Mouse (Mus musculus): ENCODE data around the gene Sart1. TPM values are rescaled to one million over a fixed set of nuclear protein-coding genes. Genes with fewer than 3 reads are reported as not detected.
A peak's percentile ranks its signal among the peaks of the same experiment; 100 is the strongest.

Sart1 gene
- 100 to 1,000 TPM in 1 of 2 experiments, 10 to 100 TPM in 1; 84.2 to 101 TPM for total RNA-seq (2021)

GRCm38 (mm10) chr19:5388588-5389242 is at the start of gene Sart1:
Gene Sart1, minus strand, starts transcription at chr19:5388703.
- peak; percentile 97 for DNase-seq
- intact Hi-C loops (cut with DNase I) = no loop called here

GRCm38 (mm10) chr19:5433951-5434350 is 45.4 kb upstream of the Sart1 start:
- intact Hi-C loops (cut with DNase I) = no loop called here

GRCm38 (mm10) chr19:5432992-5433852 is 44.7 kb upstream of the Sart1 start:
- intact Hi-C loops (cut with DNase I) = no loop called here
- DNase-seq = peak; percentile 54

More at GRCm38 (mm10) chr19:5433951-5434350, 45.4 kb upstream of the Sart1 start:
- no peak for DNase-seq

GRCm38 (mm10) chr19:5431911-5432464 is 43.5 kb upstream of the Sart1 start:
- no peak for DNase-seq
- intact Hi-C loops (cut with DNase I) = no loop called here

GRCm38 (mm10) chr19:5430408-5430807 is 41.9 kb upstream of the Sart1 start:
- intact Hi-C loops (cut with DNase I) = no loop called here
- DNase-seq = peak; percentile 53

- peak; percentile 72 for DNase-seq
- intact Hi-C loops (cut with DNase I) = no loop called here
Observed at GRCm38 (mm10) chr19:5429806-5430205, 41.3 kb upstream of the Sart1 start.

- intact Hi-C loops (cut with DNase I) = no loop called here
Observed at GRCm38 (mm10) chr19:5429219-5429618, 40.7 kb upstream of the Sart1 start.

GRCm38 (mm10) chr19:5428083-5428482 is 39.6 kb upstream of the Sart1 start:
- DNase-seq = peak; percentile 13
- intact Hi-C loops (cut with DNase I) = no loop called here

More at GRCm38 (mm10) chr19:5429219-5429618, 40.7 kb upstream of the Sart1 start:
- no peak for DNase-seq

GRCm38 (mm10) chr19:5426640-5427290 is 38.3 kb upstream of the Sart1 start:
- intact Hi-C loops (cut with DNase I) = no loop called here
- DNase-seq = no peak

GRCm38 (mm10) chr19:5425906-5426565 is 37.5 kb upstream of the Sart1 start:
- peak; percentile 17 for DNase-seq
- intact Hi-C loops (cut with DNase I) = no loop called here

GRCm38 (mm10) chr19:5424782-5425741 is 36.6 kb upstream of the Sart1 start, which contains the start of the genes Drap1 and AI837181:
Gene Drap1, minus strand, starts transcription at chr19:5424979.
Gene AI837181, plus strand, starts transcription at chr19:5425144.
- peak; percentile 99 for DNase-seq
- intact Hi-C loops (cut with DNase I) = no loop called here

GRCm38 (mm10) chr19:5424092-5424781 is 35.7 kb upstream of the Sart1 start:
- peak; percentile 73 for DNase-seq
- intact Hi-C loops (cut with DNase I) = no loop called here

- intact Hi-C loops (cut with DNase I) = no loop called here
- DNase-seq = no peak
Observed at GRCm38 (mm10) chr19:5423561-5423960, 35.1 kb upstream of the Sart1 start.

- intact Hi-C loops (cut with DNase I) = no loop called here
- DNase-seq = no peak
Observed at GRCm38 (mm10) chr19:5422895-5423443, 34.5 kb upstream of the Sart1 start.

GRCm38 (mm10) chr19:5422267-5422666 is 33.8 kb upstream of the Sart1 start:
- DNase-seq = peak; percentile 16
- intact Hi-C loops (cut with DNase I) = no loop called here

- intact Hi-C loops (cut with DNase I) = no loop called here
Observed at GRCm38 (mm10) chr19:5421784-5422183, 33.3 kb upstream of the Sart1 start.

GRCm38 (mm10) chr19:5420579-5420978 is 32.1 kb upstream of the Sart1 start:
- DNase-seq = no peak
- intact Hi-C loops (cut with DNase I) = no loop called here

More at GRCm38 (mm10) chr19:5421784-5422183, 33.3 kb upstream of the Sart1 start:
- DNase-seq = no peak

GRCm38 (mm10) chr19:5419630-5420029 is 31.1 kb upstream of the Sart1 start:
- DNase-seq = no peak
- intact Hi-C loops (cut with DNase I) = no loop called here

All from left cerebral cortex, postnatal 4 days (tissue).